Comparison of ENCODE assay signal across 7 mouse cellular contexts in the genomic region with DNA sequence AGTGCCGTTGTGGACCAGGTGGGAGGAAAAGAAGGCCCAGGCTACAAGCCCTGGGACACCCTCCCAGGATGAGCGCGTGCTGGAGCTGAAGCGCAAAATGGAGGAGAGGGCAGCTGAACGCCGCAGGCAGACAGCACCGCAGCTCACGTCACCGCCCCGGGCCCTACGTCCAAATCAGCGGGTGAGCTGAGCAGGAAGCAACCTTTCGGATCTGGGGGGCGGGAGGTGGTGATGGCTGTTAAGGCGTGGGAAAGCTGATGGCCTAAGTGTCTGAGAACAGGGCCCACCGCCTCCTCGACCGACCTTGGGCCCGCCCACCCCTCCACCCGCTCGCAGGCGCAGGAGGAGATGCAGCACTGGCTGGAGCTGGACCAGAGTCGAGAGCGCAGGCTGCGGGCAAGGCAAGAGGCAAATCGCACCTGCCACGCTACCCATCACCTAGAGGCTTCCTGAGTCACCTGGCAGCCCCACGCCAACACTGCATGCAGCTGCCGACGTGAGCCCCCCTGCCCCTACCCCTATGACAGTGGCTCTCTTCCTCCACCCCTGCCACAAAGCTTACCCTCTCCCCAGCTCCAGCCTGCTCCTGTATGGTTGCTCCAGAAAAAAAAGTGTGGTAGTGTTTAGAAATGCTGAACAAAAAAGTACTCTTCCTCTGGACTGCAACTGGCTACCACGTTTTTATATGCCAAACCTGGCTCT. TPM values are rescaled to one million over a fixed set of nuclear protein-coding genes. Genes with fewer than 3 reads are reported as not detected.
DNase-seq lines count a peak whose midpoint lies in the region; ATAC-seq and TF ChIP-seq lines count a peak whose summit lies in the region.

No protein-coding gene starts in this region.

- H3K4me2 ChIP-seq in limb, embryonic 12.5 days = peak overlapping the region; percentile 63
- peak overlapping the region; percentile 55 for H3K4me2 ChIP-seq in midbrain, embryonic 12.5 days (replicated peaks)
- H3K4me2 ChIP-seq in stomach, embryonic 14.5 days (replicated peaks; ENCODE audit: low read depth, low read length) = peak overlapping the region; percentile 54

- peak; percentile 26 for TF ChIP-seq POLR2A in ES-Bruce4 (IDR thresholded peaks at IDR 0.05; ENCODE audit: insufficient read depth, low read length)

- TF ChIP-seq EP300 in ES-Bruce4 (IDR thresholded peaks at IDR 0.05; ENCODE audit: insufficient read depth, low read depth, low read length) = 0 out of 2 replicates have a peak, but pooled peaks have one; percentile 22

- DNase-seq in T-cell, adult 2 months (ENCODE audit: low spot score) = peak; percentile 80
- peak; percentile 56 for DNase-seq in embryo, embryonic 9.5 days (ENCODE audit: extremely low spot score)
- peak; percentile 19 to 25 for DNase-seq in heart, postnatal 14 days

- intact Hi-C loops in heart, postnatal 14 days (cut with DNase I) = no loop called here

- H3K4me3 ChIP-seq in ES-Bruce4 (ENCODE audit: low read depth, low read length) = peak overlapping the region; percentile 57
- peak overlapping the region; percentile 36 for H3K4me3 ChIP-seq in limb, embryonic 12.5 days (replicated peaks)
- H3K4me3 ChIP-seq in midbrain, embryonic 12.5 days = peak overlapping the region; percentile 35
- H3K4me3 ChIP-seq in stomach, embryonic 14.5 days (ENCODE audit: low read depth, low read length) = peak overlapping the region; percentile 26

- H3K27me3 ChIP-seq in ES-Bruce4 (ENCODE audit: control insufficient read depth, insufficient read depth, low read length, poor library complexity, severe bottlenecking) = no peaks in the 10 kb centered on the region
- peaks cover 7% of the 10 kb centered on the region; the same call in 1 of the 2 replicates for H3K27me3 ChIP-seq in limb, embryonic 12.5 days
- H3K27me3 ChIP-seq in midbrain, embryonic 12.5 days = no peaks in the 10 kb centered on the region; the same call in 1 of the 2 replicates
- no peaks in the 10 kb centered on the region for H3K27me3 ChIP-seq in stomach, embryonic 14.5 days (ENCODE audit: control insufficient read depth, insufficient read depth, low read length)

- no peaks in the 10 kb centered on the region for H3K9me3 ChIP-seq in ES-Bruce4 (replicated peaks; ENCODE audit: control insufficient read depth, insufficient read depth, low read length, poor library complexity, severe bottlenecking)
- H3K9me3 ChIP-seq in limb, embryonic 12.5 days = no peaks in the 10 kb centered on the region
- H3K9me3 ChIP-seq in midbrain, embryonic 12.5 days = no peaks in the 10 kb centered on the region
- H3K9me3 ChIP-seq in stomach, embryonic 14.5 days (ENCODE audit: control insufficient read depth, low read depth, low read length) = no peaks in the 10 kb centered on the region

- peak; percentile 66 for ATAC-seq in limb, embryonic 12.5 days (ENCODE audit: insufficient number of reproducible peaks, insufficient read depth, low FRiP score, low TSS enrichment, low read depth)
- peak; percentile 76 for ATAC-seq in midbrain, embryonic 12.5 days (ENCODE audit: low FRiP score, low read depth)
- peak; percentile 71; the same call in 1 of the 2 replicates for ATAC-seq in stomach, embryonic 14.5 days (ENCODE audit: insufficient number of reproducible peaks, insufficient read depth, low FRiP score, low read depth)

- 7% methylated on average over 31 of the region's 31 CpGs for WGBS in limb, embryonic 12.5 days
- 11% methylated on average over 31 of the region's 31 CpGs for WGBS in midbrain, embryonic 12.5 days
- WGBS in stomach, embryonic 14.5 days = 7% methylated on average over 30 of the region's 31 CpGs

- TF ChIP-seq CTCF in ES-Bruce4 (IDR thresholded peaks at IDR 0.05; ENCODE audit: low read depth, low read length) = no peak

- H3K27ac ChIP-seq in ES-Bruce4 (ENCODE audit: insufficient read depth, low read length) = no peak overlapping the region
- peak overlapping the region; percentile 29; the same call in 1 of the 2 replicates for H3K27ac ChIP-seq in limb, embryonic 12.5 days
- 0 out of 2 replicates have a peak overlapping the region, but pooled peaks have one; percentile 15 for H3K27ac ChIP-seq in midbrain, embryonic 12.5 days (replicated peaks)
- H3K27ac ChIP-seq in stomach, embryonic 14.5 days (ENCODE audit: low read length) = no peak overlapping the region

- H3K4me1 ChIP-seq in ES-Bruce4 (ENCODE audit: control insufficient read depth, insufficient read depth, low read length) = no peaks in the 10 kb centered on the region
- peaks cover 14% of the 10 kb centered on the region for H3K4me1 ChIP-seq in limb, embryonic 12.5 days (replicated peaks)
- H3K4me1 ChIP-seq in midbrain, embryonic 12.5 days = peaks cover 14% of the 10 kb centered on the region
- H3K4me1 ChIP-seq in stomach, embryonic 14.5 days (ENCODE audit: control insufficient read depth, insufficient read depth, low read length) = peaks cover 7% of the 10 kb centered on the region; the same call in 1 of the 2 replicates

- no peaks in the 10 kb centered on the region for H3K36me3 ChIP-seq in ES-Bruce4 (ENCODE audit: control insufficient read depth, insufficient read depth, low read length, poor library complexity, severe bottlenecking)
- H3K36me3 ChIP-seq in limb, embryonic 12.5 days = no peaks in the 10 kb centered on the region
- H3K36me3 ChIP-seq in midbrain, embryonic 12.5 days = no peaks in the 10 kb centered on the region
- H3K36me3 ChIP-seq in stomach, embryonic 14.5 days (ENCODE audit: control insufficient read depth, insufficient read depth, low read length) = no peaks in the 10 kb centered on the region

- H3K9ac ChIP-seq in ES-Bruce4 (ENCODE audit: low read depth, poor library complexity, severe bottlenecking) = peak overlapping the region; percentile 13
- peak overlapping the region; percentile 65 for H3K9ac ChIP-seq in limb, embryonic 12.5 days (replicated peaks)
- peak overlapping the region; percentile 44 for H3K9ac ChIP-seq in midbrain, embryonic 12.5 days (replicated peaks)
- H3K9ac ChIP-seq in stomach, embryonic 14.5 days (replicated peaks; ENCODE audit: low read depth, low read length) = peak overlapping the region; percentile 36

RNA-seq across cellular contexts. Expression of a gene that starts 9.1 kb away (rescaled TPM):
- polyA plus RNA-seq in ES-Bruce4 (2011; ENCODE audit: insufficient read depth, insufficient read length, low read depth, missing spikeins) = 210 and 215 TPM in 2 replicates
- 10 to 100 TPM; 38.0 to 38.2 TPM for total RNA-seq in heart, postnatal 14 days (2021)
- polyA plus RNA-seq in limb, embryonic 12.5 days (2016; fragmentation: Nextera tagmentation; extraction: Ambion mirVana) = 181 TPM in 2 replicates
- 155 and 172 TPM in 2 replicates for polyA plus RNA-seq in midbrain, embryonic 12.5 days (2016; fragmentation: Nextera tagmentation; extraction: Ambion mirVana)
- 183 and 188 TPM in 2 replicates for polyA plus RNA-seq in stomach, embryonic 14.5 days (2014; fragmentation: Nextera tagmentation; extraction: Ambion mirVana)

RNA-seq across cellular contexts. Expression of a gene that starts 38.6 kb away (rescaled TPM):
- not detected in 2 replicates for polyA plus RNA-seq in ES-Bruce4 (2011; ENCODE audit: insufficient read depth, insufficient read length, low read depth, missing spikeins)
- total RNA-seq in heart, postnatal 14 days (2021) = not detected
- polyA plus RNA-seq in limb, embryonic 12.5 days (2016; fragmentation: Nextera tagmentation; extraction: Ambion mirVana) = not detected in 2 replicates
- polyA plus RNA-seq in midbrain, embryonic 12.5 days (2016; fragmentation: Nextera tagmentation; extraction: Ambion mirVana) = not detected in 2 replicates
- not detected in 2 replicates for polyA plus RNA-seq in stomach, embryonic 14.5 days (2014; fragmentation: Nextera tagmentation; extraction: Ambion mirVana)

RNA-seq across cellular contexts. Expression of a gene that starts 38.8 kb away (rescaled TPM):
- 2.0 and 2.8 TPM in 2 replicates for polyA plus RNA-seq in ES-Bruce4 (2011; ENCODE audit: insufficient read depth, insufficient read length, low read depth, missing spikeins)
- 1 to 10 TPM in 1 of 2 experiments, under 1 TPM in 1; 0.41 to 1.0 TPM for total RNA-seq in heart, postnatal 14 days (2021)
- 1.4 and 2.0 TPM in 2 replicates for polyA plus RNA-seq in limb, embryonic 12.5 days (2016; fragmentation: Nextera tagmentation; extraction: Ambion mirVana)
- 1.9 and 2.5 TPM in 2 replicates for polyA plus RNA-seq in midbrain, embryonic 12.5 days (2016; fragmentation: Nextera tagmentation; extraction: Ambion mirVana)
- polyA plus RNA-seq in stomach, embryonic 14.5 days (2014; fragmentation: Nextera tagmentation; extraction: Ambion mirVana) = 0.62 and 0.73 TPM in 2 replicates

RNA-seq across cellular contexts. Expression of a gene that starts 42.7 kb away (rescaled TPM):
- polyA plus RNA-seq in ES-Bruce4 (2011; ENCODE audit: insufficient read depth, insufficient read length, low read depth, missing spikeins) = 38.3 and 40.2 TPM in 2 replicates
- 10 to 100 TPM; 32.6 to 36.6 TPM for total RNA-seq in heart, postnatal 14 days (2021)
- polyA plus RNA-seq in limb, embryonic 12.5 days (2016; fragmentation: Nextera tagmentation; extraction: Ambion mirVana) = 13.7 and 19.8 TPM in 2 replicates
- polyA plus RNA-seq in midbrain, embryonic 12.5 days (2016; fragmentation: Nextera tagmentation; extraction: Ambion mirVana) = 17.4 and 18.9 TPM in 2 replicates
- 17.9 and 25.3 TPM in 2 replicates for polyA plus RNA-seq in stomach, embryonic 14.5 days (2014; fragmentation: Nextera tagmentation; extraction: Ambion mirVana)

Comparison
In these comparisons a context has a peak if more than half of its experiments do, and no peak if none do; other contexts are left out.
1. H3K27ac ChIP-seq: peak in limb, embryonic 12.5 days (single experiment) and midbrain, embryonic 12.5 days (single experiment); none in ES-Bruce4 (single experiment) and stomach, embryonic 14.5 days (single experiment).
2. H3K9ac ChIP-seq: peak in every context shown above with its lines; median percentile 65 in limb, embryonic 12.5 days; 44 in midbrain, embryonic 12.5 days; 36 in stomach, embryonic 14.5 days; 13 in ES-Bruce4.
3. DNase-seq: peak in every context shown above with its lines; median percentile 80 in T-cell, adult 2 months; 56 in embryo, embryonic 9.5 days; 22 in heart, postnatal 14 days.
4. Peak in every context shown above with its lines, with median percentiles within 50 percentile points of each other: H3K4me3 ChIP-seq, ATAC-seq and H3K4me2 ChIP-seq.